Mouse (Mus musculus) lung, postnatal 0 days (tissue): ENCODE data around the gene Fam155a. TPM values are rescaled to one million over a fixed set of nuclear protein-coding genes. Genes with fewer than 3 reads are reported as not detected.

Experiments
- ATAC-seq: fragments of 200-750 bp; cut with Nextera tagmentation; 2 replicates; pipeline ENCODE4 v1.8.0; 2017; ENCODE audit warnings: moderate library complexity
- DNase-seq: peaks from one replicate; pipeline ENCODE4 v3.0.0-alpha.2; 2016; ENCODE audit warnings: low spot score
- H3K27ac ChIP-seq: fragments of 300-500 bp; sonication (generic); 2 replicates; pipeline ENCODE4 v1.5.1; 2014; ENCODE audit warnings: antibody characterized with exemption, mild to moderate bottlenecking, low read length, mixed read lengths
- H3K27me3 ChIP-seq: fragments of 300-500 bp; sonication (generic); replicated peaks from 2 replicates; pipeline ENCODE4 v1.6.1; 2014; ENCODE audit warnings: low read length, mixed read lengths; ENCODE audit not compliant: insufficient read depth
- H3K36me3 ChIP-seq: fragments of 300-500 bp; sonication (generic); 2 replicates; pipeline ENCODE4 v1.6.1; 2014; ENCODE audit warnings: low read length, mixed read lengths; ENCODE audit not compliant: insufficient read depth
- H3K4me1 ChIP-seq: fragments of 300-500 bp; sonication (generic); 2 replicates; pipeline ENCODE4 v1.6.1; 2014; ENCODE audit warnings: antibody characterized with exemption, low read depth, low read length, mixed read lengths; ENCODE audit not compliant: insufficient read depth
- H3K4me2 ChIP-seq: fragments of 300-500 bp; sonication (generic); replicated peaks from 2 replicates; pipeline ENCODE4 v1.6.1; 2014; ENCODE audit warnings: low read depth, mild to moderate bottlenecking, low read length, moderate library complexity, mixed read lengths
- H3K4me3 ChIP-seq: fragments of 300-500 bp; sonication (generic); 2 replicates; pipeline ENCODE4 v1.5.1; 2014; ENCODE audit warnings: low read depth, low read length
- H3K9ac ChIP-seq: fragments of 300-500 bp; sonication (generic); replicated peaks from 2 replicates; pipeline ENCODE4 v1.6.1; 2014; ENCODE audit warnings: low read depth, mild to moderate bottlenecking
- H3K9me3 ChIP-seq: fragments of 300-500 bp; sonication (generic); 2 replicates; pipeline ENCODE4 v1.6.1; 2016; ENCODE audit warnings: low read length, mixed read lengths
- CTCF ChIP-seq: IDR thresholded peaks from 2 replicates; pipeline ENCODE4 v1.5.1; 2016; ENCODE audit warnings: antibody characterized with exemption, mild to moderate bottlenecking
- EP300 ChIP-seq: IDR thresholded peaks from 2 replicates; pipeline ENCODE4 v1.6.1; 2016; ENCODE audit warnings: antibody characterized with exemption, mild to moderate bottlenecking, control low read depth
- WGBS: fragments of 180-500 bp; shearing (Covaris S2); extraction: QIAGEN DNeasy Blood & Tissue Kit; methylation state at CpG from one replicate; pipeline ENCODE4 v1.1.7; 2014; 5-methylcytosine and 5-hydroxymethylcytosine counted together
- polyA plus RNA-seq: library from polyadenylated mRNA; unstranded; fragments of >200 nt; fragmentation: Nextera tagmentation; extraction: Ambion mirVana; gene quantifications from 2 replicates; pipeline ENCODE4 v1.2.1, GENCODE M21; 2015

Fam155a gene
- polyA plus RNA-seq, 1 experiment from 2014 or later: 0.11 TPM

- Histone ChIP-seq H3K4me2 (no peak overlapping the region), H3K9me3 (no peaks in the 10 kb centered on the region), H3K9ac (no peak overlapping the region), H3K4me1 (no peaks in the 10 kb centered on the region), H3K36me3 (no peaks in the 10 kb centered on the region), H3K27ac (no peak overlapping the region), H3K4me3 (no peak overlapping the region), H3K27me3 (peaks cover 13% of the 10 kb centered on the region)
- TF ChIP-seq EP300 (no peak), CTCF (no peak)
- DNase-seq: no peak
- no peak for ATAC-seq
- 11% methylated on average over 6 of the region's 6 CpGs for WGBS
Observed at GRCm38 (mm10) chr8:9772519-9772840, 1.5 kb upstream of the Fam155a start.

GRCm38 (mm10) chr8:9771606-9772518 lies 901 bp upstream of the Fam155a start:
- Histone ChIP-seq H3K4me1 (no peaks in the 10 kb centered on the region), H3K9me3 (no peaks in the 10 kb centered on the region), H3K9ac (no peak overlapping the region), H3K27ac (no peak overlapping the region), H3K4me2 (peak overlapping the region; percentile 58), H3K4me3 (peak overlapping the region; percentile 30; the same call in 1 of the 2 replicates), H3K27me3 (peaks cover 13% of the 10 kb centered on the region), H3K36me3 (no peaks in the 10 kb centered on the region)
- no peak for TF ChIP-seq EP300
- DNase-seq: no peak
- no peak for ATAC-seq
- WGBS: 1% methylated on average over 41 of the region's 55 CpGs

GRCm38 (mm10) chr8:9770261-9770998 lies 531 bp downstream of the Fam155a start:
- ATAC-seq (no peak), DNase-seq (no peak)
- Histone ChIP-seq H3K27me3 (peaks cover 13% of the 10 kb centered on the region), H3K27ac (no peak overlapping the region), H3K4me3 (peak overlapping the region; percentile 8; the same call in 1 of the 2 replicates), H3K9me3 (no peaks in the 10 kb centered on the region), H3K9ac (no peak overlapping the region), H3K4me2 (peak overlapping the region; percentile 58), H3K36me3 (no peaks in the 10 kb centered on the region), H3K4me1 (no peaks in the 10 kb centered on the region)
- 2% methylated on average over 44 of the region's 48 CpGs for WGBS
- no peak for TF ChIP-seq EP300
- no peak for TF ChIP-seq CTCF

GRCm38 (mm10) chr8:9769061-9769460 lies 1.9 kb downstream of the Fam155a start:
- WGBS: 29% methylated on average over 6 of the region's 6 CpGs
- Histone ChIP-seq H3K4me3 (no peak overlapping the region), H3K27ac (no peak overlapping the region), H3K4me2 (no peak overlapping the region), H3K4me1 (no peaks in the 10 kb centered on the region), H3K9ac (no peak overlapping the region), H3K9me3 (no peaks in the 10 kb centered on the region), H3K27me3 (peaks cover 13% of the 10 kb centered on the region), H3K36me3 (no peaks in the 10 kb centered on the region)
- DNase-seq (peak; percentile 61), ATAC-seq (peak; percentile 38; the same call in 1 of the 2 replicates)
- TF ChIP-seq CTCF (no peak), EP300 (no peak)

GRCm38 (mm10) chr8:9735169-9735568 lies 35.8 kb downstream of the Fam155a start:
- no peaks in the 10 kb centered on the region for H3K36me3 ChIP-seq
- no peaks in the 10 kb centered on the region for H3K9me3 ChIP-seq
- TF ChIP-seq EP300 (no peak), CTCF (no peak)
- no peak overlapping the region for H3K9ac ChIP-seq
- no peaks in the 10 kb centered on the region for H3K4me1 ChIP-seq
- DNase-seq (no peak), ATAC-seq (no peak)
- no peaks in the 10 kb centered on the region for H3K27me3 ChIP-seq
- H3K4me2 ChIP-seq: no peak overlapping the region
- H3K27ac ChIP-seq: no peak overlapping the region
- no peak overlapping the region for H3K4me3 ChIP-seq
- 63% methylated on average over 5 of the region's 5 CpGs for WGBS

GRCm38 (mm10) chr8:9709791-9710190 lies 61.2 kb downstream of the Fam155a start:
- Histone ChIP-seq H3K4me3 (no peak overlapping the region), H3K9ac (no peak overlapping the region), H3K36me3 (no peaks in the 10 kb centered on the region), H3K27ac (no peak overlapping the region), H3K4me2 (no peak overlapping the region), H3K27me3 (no peaks in the 10 kb centered on the region), H3K4me1 (no peaks in the 10 kb centered on the region), H3K9me3 (no peaks in the 10 kb centered on the region)
- WGBS: 83% methylated on average over 4 of the region's 4 CpGs
- DNase-seq: no peak
- no peak for ATAC-seq
- TF ChIP-seq CTCF: no peak
